Mouse (Mus musculus) urinary bladder, postnatal 14 days (tissue): ENCODE data around the gene Rps27.

Experiments
- DNase-seq: peaks from one replicate; pipeline ENCODE4 v3.0.0; 2021; ENCODE audit warnings: low spot score

The Rps27 gene

GRCm38 (mm10) chr3:90231507-90232333, 18.3 kb upstream of the Rps27 start, which contains the start of gene Jtb:
Jtb (plus strand) TSS chr3:90231597.
- DNase-seq: peak; percentile 94

- DNase-seq: no peak
Observed at GRCm38 (mm10) chr3:90231075-90231474, 17.6 kb upstream of the Rps27 start.

- DNase-seq: no peak
Observed at GRCm38 (mm10) chr3:90224331-90224730, 10.9 kb upstream of the Rps27 start.

GRCm38 (mm10) chr3:90222941-90223340, 9.5 kb upstream of the Rps27 start:
- no peak for DNase-seq

GRCm38 (mm10) chr3:90222455-90222854, 9.0 kb upstream of the Rps27 start:
- DNase-seq: no peak

- DNase-seq: no peak
Observed at GRCm38 (mm10) chr3:90221123-90221522, 7.7 kb upstream of the Rps27 start.

- peak; percentile 84 for DNase-seq
Observed at GRCm38 (mm10) chr3:90220531-90220951, 7.1 kb upstream of the Rps27 start.

GRCm38 (mm10) chr3:90220088-90220487, 6.6 kb upstream of the Rps27 start:
- peak; percentile 47 for DNase-seq

GRCm38 (mm10) chr3:90215825-90216380, 2.5 kb upstream of the Rps27 start:
- DNase-seq: no peak

- peak; percentile 18 for DNase-seq
Observed at GRCm38 (mm10) chr3:90213956-90214684, 669 bp upstream of the Rps27 start.

- no peak for DNase-seq
Observed at GRCm38 (mm10) chr3:90212723-90213122, 728 bp downstream of the Rps27 start.

GRCm38 (mm10) chr3:90211475-90212398, 1.7 kb downstream of the Rps27 start:
- no peak for DNase-seq

GRCm38 (mm10) chr3:90209908-90210566, 3.4 kb downstream of the Rps27 start:
- no peak for DNase-seq

GRCm38 (mm10) chr3:90208662-90209061, 4.8 kb downstream of the Rps27 start:
- no peak for DNase-seq

- DNase-seq: no peak
Observed at GRCm38 (mm10) chr3:90204582-90204981, 8.9 kb downstream of the Rps27 start.

GRCm38 (mm10) chr3:90203619-90204018, 9.8 kb downstream of the Rps27 start:
- DNase-seq: no peak

GRCm38 (mm10) chr3:90202884-90203283, 10.6 kb downstream of the Rps27 start:
- DNase-seq: no peak

GRCm38 (mm10) chr3:90197548-90197947, 15.9 kb downstream of the Rps27 start:
- no peak for DNase-seq

GRCm38 (mm10) chr3:90195644-90196043, 17.8 kb downstream of the Rps27 start:
- DNase-seq: no peak

GRCm38 (mm10) chr3:90194759-90195158, 18.7 kb downstream of the Rps27 start:
- DNase-seq: no peak

- no peak for DNase-seq
Observed at GRCm38 (mm10) chr3:90190859-90191510, 22.5 kb downstream of the Rps27 start.
